ENCODE assay signal across 12 mouse cellular contexts in the genomic region with DNA sequence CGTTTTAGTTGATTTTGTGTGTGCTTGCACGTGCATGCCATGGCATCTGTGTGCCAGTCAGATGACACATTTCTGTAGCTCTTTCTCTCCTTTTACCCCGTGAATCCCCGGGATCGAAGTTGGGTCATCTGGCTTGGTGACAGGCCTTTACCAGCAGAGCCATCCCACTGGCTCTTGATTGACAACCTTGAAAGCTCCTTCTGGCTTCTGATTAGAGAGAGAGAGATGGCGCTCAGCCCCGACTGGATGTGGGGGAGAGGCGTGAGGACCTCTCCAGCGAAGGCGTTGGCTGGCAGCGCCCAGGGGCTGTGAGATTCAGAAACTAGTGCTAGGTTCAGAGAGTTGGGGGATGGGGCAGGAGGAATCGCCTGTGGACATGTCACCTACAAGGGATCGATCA. TPM values are rescaled to one million over a fixed set of nuclear protein-coding genes. Genes with fewer than 3 reads are reported as not detected.
DNase-seq lines count a peak whose midpoint lies in the region; ATAC-seq lines count a peak whose summit lies in the region.
"Had no signal": no experiment of that assay in that cellular context is flagged by ENCODE, and none has a peak within 500 bp of the region (broad histone marks: within the 10 kb centered on the region; RNA-seq: fewer than 3 reads in every experiment).

No protein-coding gene starts in this region.

- 65% methylated on average over 13 of the region's 13 CpGs for WGBS in forebrain, embryonic 14.5 days
- WGBS in forebrain, embryonic 11.5 days: 86% methylated on average over 13 of the region's 13 CpGs
- WGBS in hindbrain, embryonic 15.5 days: 68% methylated on average over 13 of the region's 13 CpGs

- peak overlapping the region; percentile 25; the same call in 1 of the 2 replicates for H3K4me2 ChIP-seq in forebrain, embryonic 14.5 days (ENCODE audit: low read length)
- H3K4me2 ChIP-seq in forebrain, embryonic 11.5 days (ENCODE audit: low read depth, low read length, severe bottlenecking): no peak overlapping the region
- peak overlapping the region; percentile 11; the same call in 1 of the 2 replicates for H3K4me2 ChIP-seq in hindbrain, embryonic 15.5 days
- H3K4me2 ChIP-seq: limb, embryonic 15.5 days had no signal

- peak; percentile 33 for DNase-seq in forebrain, embryonic 14.5 days (ENCODE audit: low spot score)
- DNase-seq in forebrain, embryonic 11.5 days (ENCODE audit: low spot score): no peak
- peak; percentile 57 for DNase-seq in right cerebral cortex, adult 18-20 months
- DNase-seq in right cerebral cortex, postnatal 4 days: no peak
- DNase-seq in right cerebral cortex, postnatal 14 days: peak; percentile 51
- DNase-seq in ovary, postnatal 10 days (ENCODE audit: low spot score): no peak
- DNase-seq in thymus, postnatal 0 days (ENCODE audit: low spot score): no peak
- DNase-seq: adrenal gland, postnatal 14 days; lung, postnatal 4 days had no signal

- H3K27ac ChIP-seq in forebrain, embryonic 14.5 days (ENCODE audit: low read depth, low read length): 0 out of 2 replicates have a peak overlapping the region, but pooled peaks have one; percentile 9
- H3K27ac ChIP-seq in forebrain, embryonic 11.5 days (ENCODE audit: low read depth, low read length): no peak overlapping the region
- no peak overlapping the region for H3K27ac ChIP-seq in hindbrain, embryonic 15.5 days (replicated peaks)
- H3K27ac ChIP-seq: kidney, postnatal 0 days; limb, embryonic 15.5 days had no signal

- no peak overlapping the region for H3K9ac ChIP-seq in forebrain, embryonic 14.5 days (ENCODE audit: low read length)
- H3K9ac ChIP-seq in forebrain, embryonic 11.5 days (ENCODE audit: low read length): no peak overlapping the region
- H3K9ac ChIP-seq in hindbrain, embryonic 15.5 days: no peak overlapping the region
- H3K9ac ChIP-seq: limb, embryonic 15.5 days had no signal

- H3K9me3 ChIP-seq in forebrain, embryonic 14.5 days (replicated peaks; ENCODE audit: control insufficient read depth, low read length): no peaks in the 10 kb centered on the region
- H3K9me3 ChIP-seq in forebrain, embryonic 11.5 days (ENCODE audit: control insufficient read depth, low read length): no peaks in the 10 kb centered on the region
- H3K9me3 ChIP-seq in hindbrain, embryonic 15.5 days: no peaks in the 10 kb centered on the region
- H3K9me3 ChIP-seq: limb, embryonic 15.5 days had no signal

- H3K27me3 ChIP-seq in forebrain, embryonic 14.5 days (replicated peaks; ENCODE audit: control insufficient read depth, insufficient read depth, low read length): no peaks in the 10 kb centered on the region
- H3K27me3 ChIP-seq in forebrain, embryonic 11.5 days (ENCODE audit: control insufficient read depth, insufficient read depth, low read length): no peaks in the 10 kb centered on the region
- H3K27me3 ChIP-seq in hindbrain, embryonic 15.5 days: no peaks in the 10 kb centered on the region
- H3K27me3 ChIP-seq: limb, embryonic 15.5 days had no signal

- H3K36me3 ChIP-seq in forebrain, embryonic 14.5 days (ENCODE audit: control insufficient read depth, insufficient read depth, low read length): peaks cover 55% of the 10 kb centered on the region
- H3K36me3 ChIP-seq in forebrain, embryonic 11.5 days (ENCODE audit: control insufficient read depth, insufficient read depth, low read length): peaks cover 10% of the 10 kb centered on the region
- H3K36me3 ChIP-seq in hindbrain, embryonic 15.5 days: peaks cover 48% of the 10 kb centered on the region

- no peak overlapping the region for H3K4me3 ChIP-seq in forebrain, embryonic 14.5 days (ENCODE audit: low read depth, low read length)
- no peak overlapping the region for H3K4me3 ChIP-seq in forebrain, embryonic 11.5 days (ENCODE audit: low read depth, low read length)
- H3K4me3 ChIP-seq in hindbrain, embryonic 15.5 days: no peak overlapping the region
- H3K4me3 ChIP-seq: limb, embryonic 15.5 days had no signal

- ATAC-seq in forebrain, embryonic 14.5 days: no peak
- no peak for ATAC-seq in forebrain, embryonic 11.5 days (replicated peaks; ENCODE audit: low FRiP score)
- no peak for ATAC-seq in hindbrain, embryonic 15.5 days (ENCODE audit: low FRiP score, low read depth)

- H3K4me1 ChIP-seq in forebrain, embryonic 14.5 days (ENCODE audit: control insufficient read depth, insufficient read depth, low read length): peaks cover 16% of the 10 kb centered on the region
- H3K4me1 ChIP-seq in forebrain, embryonic 11.5 days (replicated peaks; ENCODE audit: control insufficient read depth, insufficient read depth, low read length): peaks cover 7% of the 10 kb centered on the region; the same call in 1 of the 2 replicates
- H3K4me1 ChIP-seq in hindbrain, embryonic 15.5 days (replicated peaks): peaks cover 36% of the 10 kb centered on the region

RNA-seq across cellular contexts. Expression of gene Clip3, which starts 2.3 kb away (rescaled TPM):
- 142 and 174 TPM in 2 replicates for polyA plus RNA-seq in forebrain, embryonic 14.5 days (2014; fragmentation: Nextera tagmentation; extraction: Ambion mirVana)
- polyA plus RNA-seq in forebrain, embryonic 11.5 days (2014; fragmentation: Nextera tagmentation; extraction: Ambion mirVana): 98.8 and 110 TPM in 2 replicates
- polyA plus RNA-seq in hindbrain, embryonic 15.5 days (2015; fragmentation: Nextera tagmentation; extraction: Ambion mirVana): 88.4 and 120 TPM in 2 replicates
- 1.2 and 1.9 TPM in 2 replicates for polyA plus RNA-seq in thymus, postnatal 0 days (2015; fragmentation: Nextera tagmentation; extraction: Ambion mirVana)

RNA-seq across cellular contexts. Expression of gene Wdr62, which starts 13.6 kb away (rescaled TPM):
- 5.6 and 5.8 TPM in 2 replicates for polyA plus RNA-seq in forebrain, embryonic 14.5 days (2014; fragmentation: Nextera tagmentation; extraction: Ambion mirVana)
- 21.7 and 26.4 TPM in 2 replicates for polyA plus RNA-seq in forebrain, embryonic 11.5 days (2014; fragmentation: Nextera tagmentation; extraction: Ambion mirVana)
- 4.0 and 5.3 TPM in 2 replicates for polyA plus RNA-seq in hindbrain, embryonic 15.5 days (2015; fragmentation: Nextera tagmentation; extraction: Ambion mirVana)
- polyA plus RNA-seq in thymus, postnatal 0 days (2015; fragmentation: Nextera tagmentation; extraction: Ambion mirVana): 6.4 and 7.8 TPM in 2 replicates

RNA-seq across cellular contexts. Expression of gene Thap8, which starts 13.9 kb away (rescaled TPM):
- 0.27 and 0.32 TPM in 2 replicates for polyA plus RNA-seq in forebrain, embryonic 14.5 days (2014; fragmentation: Nextera tagmentation; extraction: Ambion mirVana)
- polyA plus RNA-seq in forebrain, embryonic 11.5 days (2014; fragmentation: Nextera tagmentation; extraction: Ambion mirVana): 0.13 and 0.56 TPM in 2 replicates
- polyA plus RNA-seq in hindbrain, embryonic 15.5 days (2015; fragmentation: Nextera tagmentation; extraction: Ambion mirVana): 0.52 and 0.88 TPM in 2 replicates
- polyA plus RNA-seq in thymus, postnatal 0 days (2015; fragmentation: Nextera tagmentation; extraction: Ambion mirVana): 0.19 and 0.23 TPM in 2 replicates

RNA-seq across cellular contexts. Expression of gene Alkbh6, which starts 14.7 kb away (rescaled TPM):
- 102 and 118 TPM in 2 replicates for polyA plus RNA-seq in forebrain, embryonic 14.5 days (2014; fragmentation: Nextera tagmentation; extraction: Ambion mirVana)
- 71.3 and 83.8 TPM in 2 replicates for polyA plus RNA-seq in forebrain, embryonic 11.5 days (2014; fragmentation: Nextera tagmentation; extraction: Ambion mirVana)
- 121 and 135 TPM in 2 replicates for polyA plus RNA-seq in hindbrain, embryonic 15.5 days (2015; fragmentation: Nextera tagmentation; extraction: Ambion mirVana)
- polyA plus RNA-seq in thymus, postnatal 0 days (2015; fragmentation: Nextera tagmentation; extraction: Ambion mirVana): 71.3 and 71.8 TPM in 2 replicates

RNA-seq across cellular contexts. Expression of gene Syne4, which starts 20.8 kb away (rescaled TPM):
- 3.6 and 3.7 TPM in 2 replicates for polyA plus RNA-seq in forebrain, embryonic 14.5 days (2014; fragmentation: Nextera tagmentation; extraction: Ambion mirVana)
- polyA plus RNA-seq in forebrain, embryonic 11.5 days (2014; fragmentation: Nextera tagmentation; extraction: Ambion mirVana): 29.2 and 30.2 TPM in 2 replicates
- polyA plus RNA-seq in hindbrain, embryonic 15.5 days (2015; fragmentation: Nextera tagmentation; extraction: Ambion mirVana): 17.1 and 19.1 TPM in 2 replicates
- 7.6 and 9.5 TPM in 2 replicates for polyA plus RNA-seq in thymus, postnatal 0 days (2015; fragmentation: Nextera tagmentation; extraction: Ambion mirVana)

Comparison
In these comparisons a context has a peak if more than half of its experiments do, and no peak if none do; other contexts are left out.
1. DNase-seq: peak in forebrain, embryonic 14.5 days (single experiment), right cerebral cortex, adult 18-20 months (single experiment) and right cerebral cortex, postnatal 14 days (single experiment); none in forebrain, embryonic 11.5 days (single experiment), right cerebral cortex, postnatal 4 days (single experiment), ovary, postnatal 10 days (single experiment) and thymus, postnatal 0 days (single experiment).
2. RNA of gene Clip3, which starts 2.3 kb away (polyA plus RNA-seq): 142 to 174 TPM in forebrain, embryonic 14.5 days, 88.4 to 120 TPM in hindbrain, embryonic 15.5 days and 98.8 to 110 TPM in forebrain, embryonic 11.5 days; 1.2 to 1.9 TPM in thymus, postnatal 0 days; every median in the first group is over 10 times any median in the second.